Mouse (Mus musculus) forebrain, embryonic 15.5 days (tissue): ENCODE results near the gene Tlr4. TPM values are rescaled to one million over a fixed set of nuclear protein-coding genes. Genes with fewer than 3 reads are reported as not detected.

Source experiments
- ATAC-seq: fragments of 200-750 bp; cut with Nextera tagmentation; replicated peaks from 2 replicates; pipeline ENCODE4 v1.8.0; 2017; ENCODE audit warnings: mild to moderate bottlenecking, moderate TSS enrichment, moderate library complexity
- H3K27ac ChIP-seq: fragments of 300-500 bp; sonication (generic); replicated peaks from 2 replicates; pipeline ENCODE4 v1.5.1; 2015; ENCODE audit warnings: mild to moderate bottlenecking, inconsistent platforms
- H3K27me3 ChIP-seq: fragments of 300-500 bp; sonication (generic); 2 replicates; pipeline ENCODE4 v1.6.1; 2015; ENCODE audit warnings: inconsistent platforms
- H3K36me3 ChIP-seq: fragments of 300-500 bp; sonication (generic); 2 replicates; pipeline ENCODE4 v1.6.1; 2015; ENCODE audit warnings: mild to moderate bottlenecking, inconsistent platforms
- H3K4me1 ChIP-seq: fragments of 300-500 bp; sonication (generic); 2 replicates; pipeline ENCODE4 v1.6.1; 2015; ENCODE audit warnings: inconsistent platforms
- H3K4me2 ChIP-seq: fragments of 300-500 bp; sonication (generic); replicated peaks from 2 replicates; pipeline ENCODE4 v1.6.1; 2015; ENCODE audit warnings: mild to moderate bottlenecking, inconsistent platforms
- H3K4me3 ChIP-seq: fragments of 300-500 bp; sonication (generic); 2 replicates; pipeline ENCODE4 v1.5.1; 2015; ENCODE audit warnings: mild to moderate bottlenecking, inconsistent platforms
- H3K9ac ChIP-seq: fragments of 300-500 bp; sonication (generic); replicated peaks from 2 replicates; pipeline ENCODE4 v1.6.1; 2015; ENCODE audit warnings: mild to moderate bottlenecking, inconsistent platforms
- H3K9me3 ChIP-seq: fragments of 300-500 bp; sonication (generic); 2 replicates; pipeline ENCODE4 v1.6.1; 2016; ENCODE audit warnings: inconsistent platforms
- WGBS: fragments of 180-500 bp; shearing (Covaris S2); methylation state at CpG from one replicate; pipeline ENCODE4 v1.1.7; 2015; ENCODE audit warnings: mixed read lengths; 5-methylcytosine and 5-hydroxymethylcytosine counted together
- polyA plus RNA-seq: library from polyadenylated mRNA; unstranded; fragments of >200 nt; fragmentation: Nextera tagmentation; extraction: Ambion mirVana; gene quantifications from 2 replicates; pipeline ENCODE4 v1.2.1, GENCODE M21; 2015

Gene Tlr4
- polyA plus RNA-seq, 1 experiment from 2014 or later = 0.79 TPM

DNA sequence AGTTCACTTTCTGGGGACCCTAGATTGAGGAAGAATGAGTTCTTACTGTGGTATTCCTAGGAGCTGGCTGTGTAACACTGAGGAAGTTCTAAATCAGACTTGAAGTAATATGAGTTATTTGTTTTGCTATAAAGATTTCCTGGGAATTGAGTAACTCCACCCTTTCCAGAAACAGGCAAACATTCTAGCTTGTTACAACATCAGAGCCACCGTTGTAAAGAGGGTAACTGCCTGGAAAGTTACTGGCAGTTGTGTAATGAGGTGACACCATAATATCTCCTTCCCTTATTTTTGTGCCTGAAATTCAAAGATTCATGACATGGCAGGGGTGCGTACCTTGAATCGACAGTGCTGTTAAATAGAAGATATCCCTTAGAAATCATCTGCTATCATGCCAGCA lies 24.6 kb downstream of the Tlr4 start:
- no peak overlapping the region for H3K4me3 ChIP-seq
- no peak overlapping the region for H3K9ac ChIP-seq
- H3K27me3 ChIP-seq = no peaks in the 10 kb centered on the region
- no peak for ATAC-seq
- H3K36me3 ChIP-seq = no peaks in the 10 kb centered on the region
- 90% methylated on average over 3 of the region's 3 CpGs for WGBS
- no peaks in the 10 kb centered on the region for H3K9me3 ChIP-seq
- H3K4me1 ChIP-seq = no peaks in the 10 kb centered on the region
- H3K4me2 ChIP-seq = no peak overlapping the region
- no peak overlapping the region for H3K27ac ChIP-seq

- H3K4me3 ChIP-seq = no peak overlapping the region
- no peaks in the 10 kb centered on the region for H3K36me3 ChIP-seq
- H3K9ac ChIP-seq = no peak overlapping the region
- H3K27me3 ChIP-seq = no peaks in the 10 kb centered on the region
- 95% methylated on average over 1 of the region's 1 CpGs for WGBS
- no peak overlapping the region for H3K27ac ChIP-seq
- H3K4me2 ChIP-seq = no peak overlapping the region
- no peaks in the 10 kb centered on the region for H3K4me1 ChIP-seq
- ATAC-seq = no peak
- no peaks in the 10 kb centered on the region for H3K9me3 ChIP-seq
These were observed 29.6 kb downstream of the Tlr4 start for GRCm38 (mm10) chr4:66856992-66857391.

DNA sequence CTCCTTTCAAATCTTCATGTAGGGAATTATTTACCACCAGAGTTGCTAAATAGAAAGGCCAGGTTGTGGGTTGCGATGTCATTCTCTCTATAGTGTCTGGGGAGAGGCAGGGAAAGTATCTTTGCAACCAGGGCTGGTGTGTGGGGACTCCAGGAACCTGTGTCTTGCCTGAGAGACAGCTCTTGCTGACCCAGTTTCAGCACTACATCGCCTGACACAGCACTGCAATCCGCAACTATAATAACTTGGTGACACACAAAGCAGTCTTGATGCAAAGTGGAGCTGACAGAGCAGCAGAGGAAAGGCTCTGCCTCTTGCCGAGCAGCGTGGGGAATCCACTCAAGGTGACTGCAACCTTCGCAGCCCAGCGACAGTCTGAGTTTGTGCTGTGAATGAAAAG lies 42.5 kb downstream of the Tlr4 start:
- WGBS = 61% methylated on average over 7 of the region's 7 CpGs
- no peaks in the 10 kb centered on the region for H3K36me3 ChIP-seq
- no peak for ATAC-seq

GRCm38 (mm10) chr4:66872026-66872425 lies 44.6 kb downstream of the Tlr4 start:
- WGBS = 74% methylated on average over 5 of the region's 5 CpGs
- Histone ChIP-seq H3K4me3 (no peak overlapping the region), H3K27ac (no peak overlapping the region), H3K27me3 (no peaks in the 10 kb centered on the region), H3K36me3 (no peaks in the 10 kb centered on the region), H3K9me3 (no peaks in the 10 kb centered on the region), H3K4me2 (no peak overlapping the region), H3K4me1 (no peaks in the 10 kb centered on the region), H3K9ac (no peak overlapping the region)
- ATAC-seq = no peak

More for the DNA sequence above, 42.5 kb downstream of the Tlr4 start:
- no peaks in the 10 kb centered on the region for H3K4me1 ChIP-seq
- no peaks in the 10 kb centered on the region for H3K9me3 ChIP-seq
- H3K27me3 ChIP-seq = no peaks in the 10 kb centered on the region
- H3K27ac ChIP-seq = no peak overlapping the region
- no peak overlapping the region for H3K9ac ChIP-seq
- H3K4me2 ChIP-seq = no peak overlapping the region
- H3K4me3 ChIP-seq = no peak overlapping the region

GRCm38 (mm10) chr4:66873342-66873741 lies 46.0 kb downstream of the Tlr4 start:
- Histone ChIP-seq H3K36me3 (no peaks in the 10 kb centered on the region), H3K27me3 (no peaks in the 10 kb centered on the region), H3K27ac (no peak overlapping the region), H3K4me2 (no peak overlapping the region), H3K9me3 (no peaks in the 10 kb centered on the region), H3K4me3 (no peak overlapping the region), H3K4me1 (no peaks in the 10 kb centered on the region), H3K9ac (no peak overlapping the region)
- no peak for ATAC-seq

DNA sequence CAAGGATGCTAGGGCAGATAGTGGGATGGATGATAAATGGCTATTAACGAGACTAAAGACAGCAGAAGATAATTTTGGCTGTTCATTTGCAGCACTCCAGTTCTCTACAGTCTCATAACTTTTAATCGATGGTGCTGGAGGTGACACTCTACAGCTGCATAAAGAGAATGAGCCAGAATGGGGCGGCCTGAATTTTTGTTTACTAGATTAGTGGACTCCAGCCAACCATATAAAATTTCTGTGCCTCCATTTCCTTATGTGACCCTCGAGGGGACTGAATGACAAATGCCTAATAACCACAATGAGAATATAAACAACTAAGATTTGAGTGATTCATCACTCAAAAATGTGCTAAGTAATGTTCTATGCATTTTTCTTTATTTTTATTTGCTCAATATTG lies 48.4 kb downstream of the Tlr4 start:
- Histone ChIP-seq H3K27me3 (no peaks in the 10 kb centered on the region), H3K9me3 (no peaks in the 10 kb centered on the region), H3K4me2 (no peak overlapping the region), H3K9ac (no peak overlapping the region), H3K4me1 (no peaks in the 10 kb centered on the region), H3K4me3 (no peak overlapping the region), H3K27ac (no peak overlapping the region), H3K36me3 (no peaks in the 10 kb centered on the region)
- ATAC-seq = no peak
- 77% methylated on average over 4 of the region's 4 CpGs for WGBS

GRCm38 (mm10) chr4:66877609-66878008 lies 50.2 kb downstream of the Tlr4 start:
- Histone ChIP-seq H3K27me3 (no peaks in the 10 kb centered on the region), H3K4me3 (no peak overlapping the region), H3K9ac (no peak overlapping the region), H3K36me3 (no peaks in the 10 kb centered on the region), H3K27ac (no peak overlapping the region), H3K4me1 (no peaks in the 10 kb centered on the region), H3K9me3 (no peaks in the 10 kb centered on the region), H3K4me2 (no peak overlapping the region)
- 51% methylated on average over 11 of the region's 11 CpGs for WGBS
- ATAC-seq = no peak; the same call in 1 of the 2 replicates

- H3K4me1 ChIP-seq = no peaks in the 10 kb centered on the region
- no peak overlapping the region for H3K4me2 ChIP-seq
- no peak overlapping the region for H3K27ac ChIP-seq
- H3K27me3 ChIP-seq = no peaks in the 10 kb centered on the region
- WGBS = 97% methylated on average over 1 of the region's 1 CpGs
- no peak for ATAC-seq
- H3K36me3 ChIP-seq = no peaks in the 10 kb centered on the region
- no peak overlapping the region for H3K4me3 ChIP-seq
- H3K9me3 ChIP-seq = no peaks in the 10 kb centered on the region
- no peak overlapping the region for H3K9ac ChIP-seq
These were observed 54.1 kb downstream of the Tlr4 start for GRCm38 (mm10) chr4:66881496-66881895.

DNA sequence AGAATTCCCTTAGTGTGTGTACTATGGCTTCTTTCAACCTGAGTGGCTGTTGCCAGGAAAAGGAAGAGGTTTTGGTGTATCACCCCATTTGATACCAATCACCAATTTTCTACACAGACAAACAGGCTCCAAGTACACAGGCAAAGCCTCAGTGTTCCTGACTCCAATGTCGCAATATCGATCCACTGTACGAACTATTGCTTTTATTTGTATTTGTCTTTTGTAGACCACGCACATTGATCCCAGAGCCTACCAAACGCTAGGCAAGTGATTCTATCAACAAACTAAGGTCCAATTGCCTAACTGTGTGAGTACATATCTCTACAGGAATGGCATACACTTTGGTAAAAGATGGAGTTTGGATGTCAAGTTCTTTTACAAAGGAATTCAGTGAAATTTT lies 55.9 kb downstream of the Tlr4 start:
- 95% methylated on average over 5 of the region's 5 CpGs for WGBS

GRCm38 (mm10) chr4:66894547-66894946 lies 67.2 kb downstream of the Tlr4 start:
- Histone ChIP-seq H3K36me3 (no peaks in the 10 kb centered on the region), H3K4me2 (no peak overlapping the region), H3K27me3 (no peaks in the 10 kb centered on the region), H3K9ac (no peak overlapping the region), H3K9me3 (no peaks in the 10 kb centered on the region), H3K27ac (no peak overlapping the region), H3K4me1 (no peaks in the 10 kb centered on the region), H3K4me3 (no peak overlapping the region)
- ATAC-seq = no peak
- WGBS = 42% methylated on average over 2 of the region's 2 CpGs

More for the DNA sequence above, 55.9 kb downstream of the Tlr4 start:
- Histone ChIP-seq H3K36me3 (no peaks in the 10 kb centered on the region), H3K9ac (no peak overlapping the region), H3K4me1 (no peaks in the 10 kb centered on the region), H3K4me2 (no peak overlapping the region), H3K4me3 (no peak overlapping the region), H3K27me3 (no peaks in the 10 kb centered on the region), H3K27ac (no peak overlapping the region), H3K9me3 (no peaks in the 10 kb centered on the region)
- ATAC-seq = no peak

DNA sequence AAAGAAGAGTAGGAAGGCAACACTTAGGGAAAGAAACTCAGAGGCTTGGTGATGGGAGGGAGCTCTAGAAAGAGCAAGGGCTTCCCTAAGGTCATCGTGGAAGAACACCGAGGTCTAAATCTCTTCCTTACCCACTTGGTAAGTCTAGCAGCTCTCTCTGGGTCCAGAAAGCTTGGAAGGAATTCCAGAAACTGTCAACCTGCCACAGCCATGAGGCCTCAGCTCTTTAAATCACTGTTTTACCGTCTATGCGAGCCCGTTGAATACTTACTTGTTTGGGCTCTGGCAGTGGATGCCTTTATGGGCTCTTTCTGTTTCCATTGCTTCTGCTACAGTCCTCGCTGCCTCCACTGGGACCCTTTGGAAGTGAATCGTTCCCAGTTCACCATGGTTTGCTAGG lies 67.6 kb downstream of the Tlr4 start:
- no peak overlapping the region for H3K4me3 ChIP-seq
- H3K27ac ChIP-seq = no peak overlapping the region
- H3K36me3 ChIP-seq = no peaks in the 10 kb centered on the region
- no peak overlapping the region for H3K9ac ChIP-seq
- H3K27me3 ChIP-seq = no peaks in the 10 kb centered on the region
- H3K9me3 ChIP-seq = no peaks in the 10 kb centered on the region
- H3K4me1 ChIP-seq = no peaks in the 10 kb centered on the region
- 75% methylated on average over 7 of the region's 7 CpGs for WGBS
- ATAC-seq = no peak
- no peak overlapping the region for H3K4me2 ChIP-seq

DNA sequence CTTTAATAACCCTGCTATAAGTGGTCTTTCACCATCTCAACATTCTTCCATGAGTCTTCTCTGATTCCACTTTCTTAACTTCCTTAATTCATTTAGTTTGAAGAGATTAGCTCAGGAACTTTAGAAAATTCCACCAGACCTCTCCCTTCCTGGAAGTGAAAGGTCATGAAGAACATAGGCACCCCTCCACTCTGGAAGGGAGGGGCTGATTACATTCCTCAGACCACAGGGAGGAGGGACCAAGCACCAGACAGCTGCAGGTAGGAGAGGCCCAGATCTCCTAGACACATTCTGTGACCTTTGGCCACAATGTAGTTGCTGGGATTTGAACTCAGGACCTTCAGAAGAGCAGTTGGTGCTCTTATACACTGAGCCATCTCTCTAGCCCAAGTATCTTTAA lies 72.7 kb downstream of the Tlr4 start:
- Histone ChIP-seq H3K27ac (no peak overlapping the region), H3K4me2 (no peak overlapping the region), H3K4me3 (no peak overlapping the region), H3K36me3 (no peaks in the 10 kb centered on the region), H3K9ac (no peak overlapping the region), H3K27me3 (no peaks in the 10 kb centered on the region), H3K9me3 (no peaks in the 10 kb centered on the region), H3K4me1 (no peaks in the 10 kb centered on the region)
- no peak for ATAC-seq

DNA sequence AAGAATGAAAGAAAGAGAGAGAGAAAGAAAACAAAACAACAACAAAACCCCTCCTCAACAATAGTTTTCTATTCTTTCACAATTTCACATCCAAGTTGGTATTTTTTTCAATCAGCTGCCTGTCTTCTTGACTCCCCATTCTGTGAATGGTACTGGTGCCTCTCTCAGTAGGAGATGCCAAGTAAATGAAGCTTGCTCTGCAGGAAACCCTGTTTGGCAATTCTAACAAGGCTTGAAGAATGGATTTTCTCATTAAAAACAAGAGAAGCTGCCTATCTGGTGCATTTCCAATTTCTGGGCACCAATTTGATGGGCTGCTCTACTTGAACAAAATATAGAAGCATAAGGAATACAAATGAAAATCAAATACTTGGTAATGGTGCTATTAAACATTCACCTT lies 74.1 kb downstream of the Tlr4 start:
- H3K27me3 ChIP-seq = no peaks in the 10 kb centered on the region
- H3K4me2 ChIP-seq = no peak overlapping the region
- H3K36me3 ChIP-seq = no peaks in the 10 kb centered on the region
- no peak overlapping the region for H3K9ac ChIP-seq
- no peaks in the 10 kb centered on the region for H3K9me3 ChIP-seq
- no peak for ATAC-seq
- no peaks in the 10 kb centered on the region for H3K4me1 ChIP-seq
- no peak overlapping the region for H3K27ac ChIP-seq
- H3K4me3 ChIP-seq = no peak overlapping the region

DNA sequence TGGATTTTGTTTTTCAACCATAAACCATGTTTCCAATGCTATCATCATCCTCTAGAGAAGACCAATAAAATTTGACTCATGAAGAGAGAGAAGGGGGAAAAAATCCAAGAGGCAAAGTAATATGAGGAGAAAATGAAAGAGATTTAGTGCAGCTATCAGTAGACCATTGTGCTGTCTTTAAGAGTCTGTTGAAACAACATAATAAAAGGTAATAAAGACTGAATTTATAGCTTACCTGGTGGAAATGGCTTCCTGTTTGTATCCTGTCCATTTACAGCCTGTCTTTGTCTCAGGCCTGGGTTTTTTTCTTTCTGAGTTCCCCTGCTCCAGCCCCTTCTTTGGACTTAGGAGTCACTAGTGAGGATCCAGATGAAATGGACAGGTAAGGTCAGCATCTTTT lies 81.0 kb downstream of the Tlr4 start:
- Histone ChIP-seq H3K9me3 (no peaks in the 10 kb centered on the region), H3K36me3 (no peaks in the 10 kb centered on the region), H3K4me3 (no peak overlapping the region), H3K27ac (no peak overlapping the region), H3K4me2 (no peak overlapping the region), H3K9ac (no peak overlapping the region), H3K27me3 (no peaks in the 10 kb centered on the region), H3K4me1 (no peaks in the 10 kb centered on the region)
- no peak for ATAC-seq
